In the genomic region with DNA sequence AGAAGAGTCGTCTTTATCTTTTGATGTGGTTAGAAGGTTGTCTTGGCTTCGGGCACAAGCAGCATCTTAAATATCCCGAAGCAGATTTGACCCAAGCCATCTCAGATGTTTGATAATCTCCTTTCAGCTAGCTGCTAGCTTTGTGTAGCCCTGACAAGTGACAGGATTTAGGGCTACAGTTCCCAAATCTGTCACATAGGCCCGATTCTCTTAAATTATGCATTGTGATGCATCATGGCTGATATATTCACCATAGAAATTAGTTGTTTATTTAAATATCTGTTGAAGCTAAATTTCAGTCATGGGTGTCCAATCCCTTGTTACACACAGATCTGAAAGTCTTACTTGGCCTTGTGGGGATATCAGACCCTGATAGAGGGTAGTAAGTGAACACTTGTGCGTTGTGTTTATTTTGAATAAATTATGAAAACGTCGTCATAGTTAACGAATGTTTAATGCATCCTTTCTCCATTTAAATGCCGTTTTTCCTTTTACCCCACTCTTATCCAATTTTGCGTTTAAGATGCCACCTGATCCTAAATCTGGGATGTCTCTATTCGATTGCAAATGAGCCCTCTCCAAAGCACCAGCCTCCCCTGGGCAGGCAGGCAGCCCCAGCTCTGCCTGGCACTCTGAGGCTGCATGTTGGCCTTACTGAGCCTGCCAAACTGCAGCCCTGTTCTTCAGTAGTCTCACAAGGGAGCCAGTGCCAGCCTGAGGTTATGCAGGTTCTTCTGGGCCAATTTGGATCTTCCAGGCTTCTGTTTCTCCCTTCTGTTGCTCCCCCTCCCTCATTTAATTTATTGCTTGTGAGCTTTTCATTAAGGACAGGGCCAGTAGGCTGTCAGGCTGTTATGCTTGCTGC, we compare ENCODE assay signal across 12 mouse cellular contexts.
A peak's percentile ranks its signal among the peaks of the same experiment; 100 is the strongest.
DNase-seq lines count a peak whose midpoint lies in the region.
"Had no signal": no experiment of that assay in that cellular context is flagged by ENCODE, and none has a peak within 500 bp of the region (broad histone marks: within the 10 kb centered on the region; RNA-seq: fewer than 3 reads in every experiment).

No protein-coding gene starts in this region.

- 0 out of 2 replicates have a peak overlapping the region, but pooled peaks have one; percentile 23 for H3K27ac ChIP-seq in midbrain, embryonic 10.5 days (replicated peaks)
- H3K27ac ChIP-seq: heart, embryonic 15.5 days; liver, embryonic 13.5 days had no signal

- H3K4me1 ChIP-seq in midbrain, embryonic 10.5 days: peaks cover 4% of the 10 kb centered on the region; the same call in 1 of the 2 replicates
- H3K4me1 ChIP-seq: heart, embryonic 15.5 days; liver, embryonic 13.5 days had no signal

- peak; percentile 16 for DNase-seq in adrenal gland, postnatal 14 days
- DNase-seq in adrenal gland, adult 8-10 months: no peak
- DNase-seq in right cerebral cortex, postnatal 10 days (ENCODE audit: low spot score in 2 of 2): peak; percentile 62 to 63
- no peak for DNase-seq in right cerebral cortex, postnatal 25 days
- DNase-seq in midbrain, embryonic 10.5 days (ENCODE audit: low spot score): no peak
- no peak for DNase-seq in spleen, postnatal 36 days (ENCODE audit: low spot score in 2 of 2)
- DNase-seq in kidney, adult 9 months: no peak
- DNase-seq in kidney, adult 8-10 months: no peak
- DNase-seq: adrenal gland, postnatal 36 days; liver, embryonic 13.5 days had no signal

- WGBS in midbrain, embryonic 10.5 days: 66% methylated on average over 11 of the region's 11 CpGs

- H3K36me3 ChIP-seq in midbrain, embryonic 10.5 days: peaks cover 44% of the 10 kb centered on the region
- H3K36me3 ChIP-seq: G1E had no signal

- no peaks in the 10 kb centered on the region for H3K9me3 ChIP-seq in midbrain, embryonic 10.5 days (replicated peaks)
- H3K9me3 ChIP-seq: heart, embryonic 15.5 days; liver, embryonic 13.5 days had no signal

- no peaks in the 10 kb centered on the region for H3K27me3 ChIP-seq in midbrain, embryonic 10.5 days (ENCODE audit: low read depth, poor library complexity, severe bottlenecking)
- H3K27me3 ChIP-seq: heart, embryonic 15.5 days; liver, embryonic 13.5 days had no signal

- H3K4me3 ChIP-seq in midbrain, embryonic 10.5 days: no peak overlapping the region
- H3K4me3 ChIP-seq: heart, embryonic 15.5 days; liver, embryonic 13.5 days had no signal

Comparison
In these comparisons a context has a peak if more than half of its experiments do, and no peak if none do; other contexts are left out.
1. DNase-seq: peak in adrenal gland, postnatal 14 days (single experiment) and right cerebral cortex, postnatal 10 days (2 of 2); none in adrenal gland, adult 8-10 months (single experiment), right cerebral cortex, postnatal 25 days (single experiment), midbrain, embryonic 10.5 days (single experiment), spleen, postnatal 36 days (0 of 2), kidney, adult 9 months (single experiment) and kidney, adult 8-10 months (0 of 2).